In the genomic region with DNA sequence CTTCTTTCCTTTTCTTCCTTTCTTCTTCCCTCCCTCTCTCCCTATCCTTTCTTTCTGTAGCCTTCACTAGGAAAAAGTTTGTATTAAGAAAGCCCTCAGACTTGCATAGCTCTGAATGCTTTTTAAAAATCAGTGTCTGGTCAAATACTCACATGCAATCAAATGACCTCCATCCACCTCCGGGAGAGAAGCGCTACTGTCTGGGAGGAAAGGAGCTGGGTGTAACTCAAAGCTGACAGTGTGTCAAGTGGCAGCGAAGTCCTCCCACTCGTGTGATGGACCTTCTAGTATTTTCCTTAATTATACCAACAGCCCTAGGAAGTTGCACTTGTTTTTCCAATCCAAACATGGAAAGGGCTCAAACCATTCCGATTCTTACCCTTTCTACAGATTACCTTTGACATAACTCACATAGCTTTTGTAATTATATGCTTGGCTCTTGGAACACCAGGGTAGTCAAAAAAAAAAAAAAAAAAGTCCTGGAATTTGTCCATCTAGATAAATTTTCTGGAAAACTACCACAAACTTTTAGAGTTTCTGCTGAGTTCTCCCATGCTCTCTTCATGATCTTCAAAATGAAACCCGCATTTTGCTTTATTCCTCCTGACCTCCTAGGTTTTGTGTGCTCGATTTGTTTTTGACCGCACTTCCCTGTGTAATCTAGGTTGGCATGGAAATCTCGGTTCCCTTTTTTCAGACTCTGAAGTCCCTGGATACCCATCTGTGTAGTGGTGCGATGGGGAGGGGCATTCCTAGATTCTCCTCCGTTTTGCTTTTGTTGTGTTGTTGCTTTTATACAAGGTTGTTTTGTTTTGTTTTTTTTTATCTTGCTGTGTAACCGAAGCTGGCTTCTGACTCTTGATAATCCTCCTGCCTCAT, we compare ENCODE assay signal across 8 mouse cellular contexts. TPM values are rescaled to one million over a fixed set of nuclear protein-coding genes. Genes with fewer than 3 reads are reported as not detected.
DNase-seq lines count a peak whose midpoint lies in the region; ATAC-seq and TF ChIP-seq lines count a peak whose summit lies in the region.

A gene (minus strand): TSS at position 272 of the 879 bp plus-strand sequence.

- WGBS in midbrain, postnatal 0 days, result 88% methylated on average over 12 of the region's 12 CpGs

- H3K27me3 ChIP-seq in midbrain, postnatal 0 days (ENCODE audit: insufficient read depth, low read length), result no peaks in the 10 kb centered on the region

- no peak for DNase-seq in left cerebral cortex, adult 18-20 months (ENCODE audit: low spot score in 2 of 2)
- no peak for DNase-seq in left cerebral cortex, adult 9 months (ENCODE audit: low spot score in 2 of 2)
- peak; percentile 50 to 62 for DNase-seq in heart, adult 18-20 months
- no peak for DNase-seq in layer of hippocampus, postnatal 14 days (ENCODE audit: low spot score in 2 of 2)
- no peak for DNase-seq in midbrain, postnatal 0 days (ENCODE audit: low spot score)
- no peak for DNase-seq in cerebellum, postnatal 4 days (ENCODE audit: low spot score in 2 of 2)

- peak within 1 kb of the TSS; percentile 75 for H3K9ac ChIP-seq in midbrain, postnatal 0 days (replicated peaks; ENCODE audit: low read length, poor library complexity, severe bottlenecking)

- H3K9me3 ChIP-seq in midbrain, postnatal 0 days (ENCODE audit: low read length), result no peaks in the 10 kb centered on the region

- peak within 1 kb of the TSS; percentile 93 for H3K27ac ChIP-seq in brown adipose tissue, adult 24 weeks (replicated peaks; ENCODE audit: low read depth, low read length)
- peak within 1 kb of the TSS; percentile 70 for H3K27ac ChIP-seq in midbrain, postnatal 0 days (ENCODE audit: low read depth, low read length)

- H3K36me3 ChIP-seq in midbrain, postnatal 0 days (ENCODE audit: insufficient read depth, low read length), result no peaks in the 10 kb centered on the region

- ATAC-seq in midbrain, postnatal 0 days (ENCODE audit: low FRiP score), result no peak
- no peak for ATAC-seq in inflammation-experienced regulatory T-cells, adult 6 months

- no peak for TF ChIP-seq CTCF in midbrain, postnatal 0 days (IDR thresholded peaks at IDR 0.05)

- H3K4me2 ChIP-seq in midbrain, postnatal 0 days (ENCODE audit: low read depth, low read length, poor library complexity, severe bottlenecking), result peak within 1 kb of the TSS; percentile 98

- peak within 1 kb of the TSS; percentile 70 for H3K4me3 ChIP-seq in brown adipose tissue, adult 24 weeks (ENCODE audit: insufficient read depth, low read depth, low read length)
- H3K4me3 ChIP-seq in midbrain, postnatal 0 days (ENCODE audit: low read depth, low read length), result peak within 1 kb of the TSS; percentile 89

- H3K4me1 ChIP-seq in brown adipose tissue, adult 24 weeks (ENCODE audit: control insufficient read depth, insufficient read depth, insufficient read length, low read length), result peaks cover 13% of the 10 kb centered on the region; the same call in 1 of the 2 replicates
- 0 out of 2 replicates have a peak, but pooled peaks cover 5% of the 10 kb centered on the region for H3K4me1 ChIP-seq in midbrain, postnatal 0 days (ENCODE audit: insufficient read depth, low read length)

RNA-seq across cellular contexts. Expression of the gene that starts here (rescaled TPM):
- 10 to 100 TPM; 22.4 to 25.8 TPM for total RNA-seq in left cerebral cortex, adult 18-20 months (2021)
- 39.7 and 40.3 TPM in 2 replicates for polyA plus RNA-seq in brown adipose tissue, adult 24 weeks (2012; ENCODE audit: insufficient read depth, insufficient read length, missing spikeins)
- total RNA-seq in heart, adult 18-20 months (2021), result 10 to 100 TPM; 41.9 to 43.0 TPM
- total RNA-seq in layer of hippocampus, postnatal 14 days (2021), result 10 to 100 TPM; 16.1 to 20.4 TPM
- total RNA-seq in midbrain, postnatal 0 days (2014; rRNA removed), result 3.8 and 6.5 TPM in 2 replicates
- polyA plus RNA-seq in midbrain, postnatal 0 days (2015; fragmentation: Nextera tagmentation; extraction: Ambion mirVana), result 14.9 and 18.0 TPM in 2 replicates
- polyA plus RNA-seq in inflammation-experienced regulatory T-cells, adult 6 months (2017; shearing (Covaris generic)), result 10 to 100 TPM in 1 of 3 experiments, 1 to 10 TPM in 2; 4.0 to 31.5 (median 8.5) TPM

Comparison
In these comparisons a context has a peak if more than half of its experiments do, and no peak if none do; other contexts are left out.
1. DNase-seq: peak in heart, adult 18-20 months (2 of 2); none in left cerebral cortex, adult 18-20 months (0 of 2), left cerebral cortex, adult 9 months (0 of 2), layer of hippocampus, postnatal 14 days (0 of 2), midbrain, postnatal 0 days (single experiment) and cerebellum, postnatal 4 days (0 of 2).